Mouse (Mus musculus) cerebellum, postnatal 10 days (tissue): ENCODE results near the gene 4931428L18Rik.

Experiments
- DNase-seq, 2 experiments: peaks; one replicate each; pipeline ENCODE4 v3.0.0; 2021; ENCODE audit warnings: mixed read lengths in 2 of 2

4931428L18Rik gene

DNA sequence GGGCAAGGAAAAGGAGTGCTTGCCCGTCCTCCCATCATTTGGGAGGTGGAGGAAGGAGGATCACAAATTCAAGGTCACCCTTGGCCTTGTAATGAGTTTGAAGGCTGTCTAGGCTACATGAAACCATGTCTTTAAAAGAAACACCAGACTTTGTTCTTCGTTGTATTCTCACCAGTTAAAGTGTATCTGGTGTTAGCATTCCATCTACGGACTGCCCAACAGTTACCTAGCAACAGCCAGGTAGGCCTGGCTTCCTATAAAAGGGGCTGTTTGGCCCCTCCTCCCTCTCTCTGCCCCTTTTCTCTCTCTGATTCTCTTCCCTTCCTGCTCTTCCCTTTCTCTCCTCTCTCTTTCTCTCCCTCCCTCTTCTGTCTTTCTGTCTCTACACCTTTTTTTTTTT, 71.9 kb downstream of the 4931428L18Rik start:
- no peak for DNase-seq

GRCm38 (mm10) chr1:31149671-31150070, 72.8 kb downstream of the 4931428L18Rik start:
- peak in 1 of 2 experiments; percentile 2 for DNase-seq

DNA sequence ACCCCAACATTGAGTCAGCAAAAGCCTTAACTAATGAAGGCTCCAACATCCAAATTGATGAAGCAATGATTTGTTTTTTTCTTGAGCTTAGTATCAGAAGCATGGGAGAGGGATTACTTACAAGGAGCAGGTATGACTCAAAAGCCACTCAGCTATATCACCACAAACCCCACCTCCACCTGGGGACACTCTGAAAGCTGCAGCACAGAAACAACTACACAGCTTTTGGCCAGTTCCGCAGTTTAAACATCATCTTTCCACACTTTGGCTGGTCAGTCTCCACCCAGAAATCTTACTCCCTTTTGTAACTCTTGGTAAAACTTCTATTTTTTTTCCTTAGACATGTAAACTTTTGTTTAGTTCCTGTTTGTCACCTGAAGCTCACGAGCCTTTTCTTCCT, 78.9 kb downstream of the 4931428L18Rik start:
- DNase-seq, result no peak

- DNase-seq, result no peak
Observed at GRCm38 (mm10) chr1:31142288-31143094, 80.0 kb downstream of the 4931428L18Rik start.

GRCm38 (mm10) chr1:31138387-31138786, 84.1 kb downstream of the 4931428L18Rik start:
- DNase-seq, result no peak

DNA sequence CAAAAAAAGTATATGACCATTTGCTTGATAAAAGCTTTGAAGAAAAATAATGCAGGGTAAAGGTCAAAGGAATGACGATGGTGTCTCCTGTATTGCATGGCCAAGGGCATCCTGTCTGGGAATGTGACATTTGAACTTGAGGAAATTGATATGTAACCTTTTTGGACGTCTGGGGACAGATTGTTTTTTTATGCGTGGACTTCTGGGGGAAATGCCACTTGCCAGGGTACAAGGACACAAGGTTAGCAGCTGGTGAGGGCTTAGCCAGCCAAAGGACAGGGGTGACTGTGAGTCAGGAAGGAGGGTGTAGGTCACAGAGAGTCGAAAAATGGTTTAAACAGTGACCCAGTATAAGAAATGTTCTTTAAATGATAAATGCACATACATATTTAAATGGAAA, 109.0 kb downstream of the 4931428L18Rik start:
- DNase-seq, result no peak

GRCm38 (mm10) chr1:31107961-31108360, 114.5 kb downstream of the 4931428L18Rik start:
- DNase-seq, result no peak

GRCm38 (mm10) chr1:31102863-31103657, 119.4 kb downstream of the 4931428L18Rik start:
- peak; percentile 73 to 78 for DNase-seq

- peak in 1 of 2 experiments; percentile 7 for DNase-seq
Observed at GRCm38 (mm10) chr1:31102280-31102679, 120.2 kb downstream of the 4931428L18Rik start.

DNA sequence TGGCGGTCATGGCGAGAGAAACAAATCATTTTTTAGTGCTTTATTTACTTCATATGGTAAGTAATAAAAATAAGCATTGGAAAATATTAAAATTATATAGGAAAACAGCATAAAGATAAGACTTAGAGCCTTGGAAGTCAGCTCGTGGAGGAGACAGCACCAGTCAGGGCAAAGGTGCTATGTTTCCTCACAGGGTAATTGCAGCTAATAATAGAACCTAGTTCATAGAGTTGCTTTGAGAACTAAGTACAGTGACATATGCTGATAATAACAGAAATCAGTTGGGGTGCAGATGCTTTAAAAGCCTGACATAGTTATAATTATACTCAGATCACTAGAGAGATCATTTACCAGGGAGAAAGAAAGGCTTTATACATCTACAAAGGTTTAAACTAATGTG, 125.3 kb downstream of the 4931428L18Rik start:
- DNase-seq, result no peak

- DNase-seq, result no peak
Observed at GRCm38 (mm10) chr1:31096466-31096793, 126.1 kb downstream of the 4931428L18Rik start.

DNA sequence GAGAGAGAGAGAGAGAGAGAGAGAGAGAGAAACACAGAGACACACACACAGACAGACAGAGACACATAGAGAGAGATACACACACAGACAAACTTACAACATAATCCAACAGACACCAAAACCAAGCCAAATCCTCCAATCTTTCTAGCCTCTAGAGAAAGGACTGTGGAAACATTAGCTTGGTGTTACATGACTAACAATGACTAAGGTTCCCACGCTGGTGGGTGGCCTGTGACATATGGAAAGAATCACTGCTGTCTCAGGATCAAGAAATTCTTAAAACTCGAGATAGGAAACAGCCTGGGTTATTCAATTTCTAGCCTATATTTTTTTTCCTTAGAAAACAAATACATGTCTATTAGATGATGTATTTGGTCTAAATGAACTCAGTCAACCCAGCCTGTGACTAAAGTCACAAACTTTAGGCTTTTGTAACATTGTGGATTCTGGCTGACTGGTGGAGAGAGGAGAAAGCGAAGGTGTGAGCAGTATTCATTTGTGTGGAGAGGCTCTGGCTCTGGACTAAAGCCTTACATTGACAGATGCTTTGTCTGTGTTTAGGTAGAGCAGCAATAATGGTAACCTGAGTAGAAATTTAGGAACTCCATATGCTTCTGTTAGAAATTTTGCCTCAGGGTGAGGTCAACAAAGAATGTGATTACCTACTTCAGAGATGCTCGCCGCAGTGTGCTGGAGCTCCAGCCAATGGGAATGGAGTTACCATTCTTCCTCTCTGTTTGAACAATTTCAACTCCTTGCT, 126.6 kb downstream of the 4931428L18Rik start:
- no peak for DNase-seq

DNA sequence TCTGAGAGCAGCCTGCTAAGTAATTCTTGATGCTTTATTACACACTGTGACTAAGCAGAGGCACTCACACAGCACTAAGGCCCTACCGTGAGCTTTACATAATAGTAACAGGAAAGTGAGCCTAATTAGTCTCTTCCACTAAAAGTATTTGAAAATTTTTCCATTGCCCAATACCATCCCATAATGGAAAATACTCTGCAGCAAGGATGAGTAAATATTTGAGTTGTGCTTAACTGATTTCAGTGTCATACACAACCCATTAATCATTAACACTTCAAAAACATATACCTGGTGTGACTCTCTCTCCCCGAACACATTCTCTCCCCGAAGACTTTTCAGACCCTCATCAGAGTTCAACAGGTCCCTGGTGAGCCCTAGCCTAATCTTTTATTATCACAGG, 127.7 kb downstream of the 4931428L18Rik start:
- DNase-seq, result no peak

DNA sequence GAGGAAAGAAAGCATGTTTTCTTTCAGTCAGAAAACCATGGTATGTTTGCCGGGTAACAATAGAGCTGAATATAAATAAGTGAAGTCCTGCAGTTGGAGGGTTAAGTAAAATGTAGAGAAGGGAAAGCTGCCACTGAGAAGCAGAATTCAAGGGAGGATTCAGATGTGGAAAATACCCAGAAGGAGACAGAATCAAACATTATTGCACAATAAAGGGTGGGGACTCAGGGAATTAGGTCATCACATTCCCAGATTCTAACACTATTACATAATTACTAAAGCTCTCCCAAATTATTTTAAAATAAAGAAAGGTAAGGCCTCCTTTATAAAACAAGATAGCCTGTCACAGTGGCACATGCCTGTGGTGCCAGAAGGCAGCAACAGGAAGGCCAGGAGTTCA, 128.5 kb downstream of the 4931428L18Rik start:
- DNase-seq, result no peak

GRCm38 (mm10) chr1:31088686-31089085, 133.8 kb downstream of the 4931428L18Rik start:
- DNase-seq, result no peak

- no peak for DNase-seq
Observed at GRCm38 (mm10) chr1:31072523-31073370, 149.7 kb downstream of the 4931428L18Rik start.

GRCm38 (mm10) chr1:31071209-31071608, 151.3 kb downstream of the 4931428L18Rik start:
- DNase-seq, result no peak

- DNase-seq, result peak; percentile 45 to 60
Observed at GRCm38 (mm10) chr1:31064817-31065740, 157.4 kb downstream of the 4931428L18Rik start.

- no peak for DNase-seq
Observed at GRCm38 (mm10) chr1:31059806-31060205, 162.7 kb downstream of the 4931428L18Rik start.

- peak; percentile 20 to 34 for DNase-seq
Observed at GRCm38 (mm10) chr1:31058861-31059351, 163.6 kb downstream of the 4931428L18Rik start.

- DNase-seq, result no peak
Observed at GRCm38 (mm10) chr1:31058196-31058595, 164.3 kb downstream of the 4931428L18Rik start.
